Mouse (Mus musculus) fibroblast of lung, adult 2 months (primary cell): Measurements from ENCODE around the gene Nudt17.
"Not testable (repeated sequence)": the region's sequence is repeated elsewhere in the genome, so short reads cannot be mapped to it uniquely, and the experiment has no call there.

ENCODE experiments used
- DNase-seq: peaks from one replicate; pipeline ENCODE4 v3.0.0-alpha.2; 2011; ENCODE audit warnings: low read depth

Gene Nudt17

GRCm38 (mm10) chr3:96669727-96670468, 38.5 kb downstream of the Nudt17 start, which contains the start of gene Ankrd35:
Ankrd35 (plus strand) TSS chr3:96670131.
- peak; percentile 77 for DNase-seq

DNA sequence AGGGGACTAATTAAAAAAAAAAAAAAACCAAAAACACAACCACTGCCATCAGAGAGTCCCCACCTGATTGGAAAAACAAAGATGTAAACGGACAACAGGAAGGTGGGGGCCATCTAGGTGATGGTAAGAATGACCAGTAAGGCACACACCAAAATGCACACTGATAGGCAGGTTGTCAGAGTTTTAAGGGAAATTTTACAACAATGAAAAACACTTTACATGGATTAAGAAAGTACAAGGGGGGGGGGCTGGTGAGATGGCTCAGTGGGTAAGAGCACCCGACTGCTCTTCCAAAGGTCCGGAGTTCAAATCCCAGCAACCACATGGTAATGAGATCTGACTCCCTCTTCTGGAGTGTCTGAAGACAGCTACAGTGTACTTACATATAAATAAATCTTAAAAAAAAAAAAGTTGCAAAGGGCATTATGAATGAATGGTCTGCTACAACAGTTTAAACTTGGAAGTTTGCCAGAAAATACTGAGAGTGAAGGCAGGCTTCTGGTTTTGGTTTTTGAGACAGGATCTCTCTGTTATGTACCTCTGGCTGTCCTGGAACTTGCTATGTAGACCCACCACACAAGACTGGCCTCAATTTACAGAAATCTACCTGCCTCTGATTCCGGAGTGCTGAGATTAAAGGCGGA, 39.8 kb downstream of the Nudt17 start:
- no peak for DNase-seq

GRCm38 (mm10) chr3:96667316-96667715, 41.0 kb downstream of the Nudt17 start:
- DNase-seq: no peak

- DNase-seq: no peak
Measured at GRCm38 (mm10) chr3:96666916-96667315, 41.4 kb downstream of the Nudt17 start.

GRCm38 (mm10) chr3:96665732-96666363, 42.5 kb downstream of the Nudt17 start:
- not testable (repeated sequence) for DNase-seq

GRCm38 (mm10) chr3:96663432-96664239, 44.7 kb downstream of the Nudt17 start:
- peak; percentile 90 for DNase-seq

DNA sequence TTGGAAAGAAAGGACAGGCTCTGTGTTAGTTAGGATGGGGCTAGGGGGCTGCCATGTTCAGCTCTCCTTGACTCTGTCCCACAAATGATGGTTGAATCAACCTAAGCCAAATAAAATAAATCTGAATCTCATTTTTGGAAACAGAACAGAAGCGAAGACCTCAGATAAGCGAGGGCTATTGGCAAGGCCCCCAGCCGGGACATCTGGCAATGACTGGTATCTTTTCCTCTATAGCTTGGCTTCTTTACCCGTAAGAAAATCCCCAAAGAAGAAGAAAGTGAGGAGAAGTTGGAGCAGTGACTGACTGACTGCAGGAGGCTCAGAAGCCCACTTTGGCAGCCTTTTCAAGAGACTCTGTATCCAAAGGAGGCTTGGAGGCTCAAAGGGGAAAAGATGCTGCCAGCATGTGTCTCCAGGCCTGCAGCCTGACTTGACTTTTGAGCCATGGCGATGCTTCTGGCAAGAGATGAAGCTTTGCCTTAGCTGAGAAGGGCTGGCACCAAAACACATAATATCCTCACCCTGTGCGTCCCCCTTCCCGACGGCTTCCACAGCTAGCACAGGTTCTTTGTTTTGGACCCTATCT, 45.5 kb downstream of the Nudt17 start:
- DNase-seq: no peak

DNA sequence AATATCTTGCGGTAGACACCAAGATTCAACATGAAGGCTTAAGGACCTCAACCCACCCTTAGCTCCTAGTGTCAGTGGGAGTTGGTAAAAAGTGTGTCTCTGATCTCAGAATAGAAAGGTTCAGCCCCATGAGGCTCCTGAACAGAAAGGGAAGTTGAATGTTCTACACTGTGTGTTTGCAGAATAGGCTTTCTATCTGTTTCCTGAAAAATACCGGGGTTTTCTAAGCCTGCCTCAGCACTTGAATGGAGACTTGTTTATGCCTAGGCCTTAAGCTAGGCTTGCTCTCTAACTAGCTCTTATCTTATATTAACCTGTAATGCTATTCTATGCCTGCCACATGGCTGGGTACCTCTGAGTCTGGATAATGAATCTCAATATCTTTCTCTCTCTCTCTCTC, 47.5 kb downstream of the Nudt17 start:
- no peak for DNase-seq
